Mouse (Mus musculus): ENCODE results near the gene Pou3f1.
"Not testable (repeated sequence)": the region's sequence is repeated elsewhere in the genome, so short reads cannot be mapped to it uniquely, and the experiment has no call there.

Gene Pou3f1

DNA sequence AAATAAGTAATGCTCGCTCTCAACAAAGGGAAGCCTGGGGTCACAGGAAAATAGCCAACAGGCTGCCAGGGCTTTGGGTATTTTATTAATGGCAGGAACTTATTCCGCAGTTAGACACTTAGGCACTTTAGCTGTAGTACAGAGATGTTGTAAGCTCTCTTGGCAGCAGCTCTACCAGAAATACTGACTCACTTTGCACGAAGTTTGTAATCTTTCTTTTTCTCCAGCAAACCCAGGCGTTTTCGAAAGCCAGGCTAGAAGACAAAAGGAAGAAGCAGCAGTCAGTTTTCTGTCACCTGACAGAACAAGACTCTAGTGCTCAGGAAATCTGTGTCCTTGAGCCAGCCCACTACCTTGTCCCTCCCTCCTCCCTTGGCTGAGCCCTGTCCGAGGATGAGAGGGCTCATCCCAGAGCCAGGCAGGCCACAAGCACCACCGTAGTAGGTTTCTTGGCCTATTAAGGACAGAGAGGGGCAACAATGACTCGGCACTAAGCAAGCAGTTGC lies 29.3 kb downstream of the Pou3f1 start:
- DNase-seq (ENCODE audit: extremely low spot score): no peak

DNA sequence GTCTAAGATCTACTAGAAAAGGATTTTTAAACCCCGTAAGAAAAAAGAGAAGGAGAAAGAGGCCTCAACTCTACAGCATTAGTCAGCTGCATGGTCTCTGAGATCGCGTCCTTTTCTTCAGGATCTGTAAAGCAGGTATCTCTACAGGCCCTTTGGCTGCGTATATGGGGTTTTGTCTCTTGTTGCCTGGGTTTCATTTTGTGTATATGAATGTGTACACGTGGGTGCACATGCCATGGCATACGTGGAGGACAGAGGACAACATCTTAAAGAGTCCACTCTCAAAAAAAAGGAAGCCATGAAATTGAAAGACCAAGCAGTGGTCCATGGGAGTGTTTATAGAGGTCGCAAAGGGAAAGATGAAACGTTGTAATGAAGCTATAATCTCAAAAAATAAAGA lies 34.8 kb downstream of the Pou3f1 start:
- no peak for DNase-seq (ENCODE audit: extremely low spot score)

DNA sequence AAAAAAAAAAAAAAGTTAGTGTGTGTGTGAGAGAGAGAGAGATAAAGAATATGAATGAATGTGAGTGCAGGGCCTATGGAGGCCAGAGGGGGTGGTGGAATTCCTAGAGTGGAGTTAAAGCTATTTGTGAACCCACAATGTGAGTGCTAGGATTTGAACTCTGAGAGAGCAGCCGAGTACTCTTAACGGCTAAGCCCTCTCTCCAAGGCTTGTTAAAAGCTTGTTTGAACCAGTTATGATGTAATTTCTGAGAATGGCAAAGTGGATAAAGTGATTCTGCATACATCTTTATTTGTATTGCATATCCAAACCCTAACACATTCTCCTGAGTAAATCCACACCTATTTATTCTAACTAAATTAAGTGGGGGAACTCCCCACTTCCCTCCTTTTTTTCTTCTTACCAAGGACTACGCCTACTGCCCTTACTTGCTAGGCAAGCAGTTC lies 35.8 kb downstream of the Pou3f1 start:
- DNase-seq (ENCODE audit: extremely low spot score): no peak

DNA sequence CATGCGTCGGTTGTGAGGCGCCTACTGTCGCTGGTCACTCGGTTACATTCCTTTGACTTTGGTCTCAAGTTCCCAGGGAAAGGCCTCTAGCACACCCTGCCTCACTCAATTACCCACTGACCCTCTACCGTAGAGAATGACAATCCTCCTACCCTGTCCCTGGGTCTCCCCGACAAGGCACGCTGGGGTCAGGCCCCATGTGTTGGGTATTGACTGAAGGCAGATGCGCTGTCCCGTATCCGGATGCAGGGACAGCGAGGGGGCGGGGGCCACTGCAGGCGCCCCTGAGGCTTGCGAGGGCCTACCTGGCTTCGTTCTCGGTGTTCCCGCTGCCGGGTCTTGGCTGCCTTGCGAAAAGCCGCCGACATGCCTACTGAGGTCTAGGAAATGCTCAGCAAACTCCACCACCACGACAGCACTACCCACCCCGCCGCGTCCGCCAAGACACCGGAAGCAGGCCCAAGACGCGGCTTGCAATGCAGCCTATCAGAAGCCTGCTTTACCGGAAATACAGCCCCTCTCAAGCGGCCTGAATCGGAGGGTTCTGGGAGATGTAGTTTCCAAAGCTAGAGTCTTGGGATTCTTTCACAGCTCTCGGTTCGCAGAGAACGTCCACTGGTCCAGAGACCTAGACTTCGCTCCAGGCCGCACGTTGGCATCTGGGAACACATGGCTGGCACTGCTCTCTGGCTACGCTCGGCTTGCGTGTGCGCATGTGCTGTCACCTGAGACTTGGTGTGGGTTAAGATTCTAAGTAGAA lies 36.7 kb downstream of the Pou3f1 start, which contains the start of gene Utp11:
Gene Utp11, minus strand, starts transcription at position 466 of the 760 bp plus-strand sequence.
- peak; percentile 84 for DNase-seq (ENCODE audit: extremely low spot score)

DNA sequence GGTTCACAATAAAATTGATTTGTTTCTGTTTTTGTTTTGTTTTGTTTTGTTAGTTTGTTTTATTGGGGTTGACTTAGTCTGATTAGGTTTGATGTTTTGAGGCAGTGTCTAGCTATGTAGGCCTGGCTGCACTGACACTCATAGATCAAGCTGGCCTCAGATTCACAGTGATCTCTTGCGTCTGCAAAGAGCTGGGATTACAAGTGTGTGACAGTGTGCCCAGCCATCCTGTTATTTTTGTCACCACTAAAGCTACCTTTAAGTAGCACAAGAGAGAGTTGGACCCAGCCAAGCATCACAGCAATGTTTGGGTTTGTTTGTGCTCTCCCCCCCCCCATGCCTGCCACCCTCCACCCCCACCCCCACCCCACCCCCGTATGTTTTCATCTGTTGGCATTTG lies 38.0 kb downstream of the Pou3f1 start:
- no peak for DNase-seq (ENCODE audit: extremely low spot score)

DNA sequence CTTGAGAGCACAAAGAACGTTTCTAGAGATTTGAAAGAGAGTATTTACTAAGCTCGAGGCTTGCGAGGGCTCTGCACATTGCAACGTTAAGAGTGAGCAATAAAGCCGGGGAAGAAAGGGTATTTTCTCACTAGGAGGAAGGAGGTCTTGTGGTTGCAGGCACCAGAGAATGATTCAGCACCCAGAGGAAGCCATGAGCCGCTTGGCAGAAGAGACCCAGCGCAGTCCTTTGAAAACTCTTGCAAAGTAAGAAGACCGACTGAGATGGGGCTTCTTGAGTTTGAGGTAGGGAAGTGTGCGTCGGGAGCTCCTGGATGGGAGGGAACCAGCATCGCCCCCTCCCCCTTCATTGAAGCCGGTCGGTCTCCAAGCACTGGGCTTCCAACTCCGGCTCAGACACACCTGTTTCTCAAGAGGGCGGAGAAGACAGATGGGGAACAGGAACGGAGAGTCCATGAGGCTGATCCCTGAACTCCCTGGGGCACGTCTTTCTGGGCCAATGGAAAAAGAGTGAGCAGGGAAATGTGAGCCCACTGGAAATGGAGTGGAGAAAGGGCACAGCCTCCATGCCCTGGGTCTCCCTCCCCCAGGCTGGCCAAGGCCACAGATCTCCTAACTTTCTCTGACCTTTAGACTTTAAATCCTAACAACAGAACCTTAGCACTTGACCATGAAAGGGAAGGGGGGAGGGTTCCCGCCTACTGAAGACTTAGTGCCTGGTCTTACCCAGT lies 39.3 kb downstream of the Pou3f1 start:
- no peak for DNase-seq (ENCODE audit: extremely low spot score)

DNA sequence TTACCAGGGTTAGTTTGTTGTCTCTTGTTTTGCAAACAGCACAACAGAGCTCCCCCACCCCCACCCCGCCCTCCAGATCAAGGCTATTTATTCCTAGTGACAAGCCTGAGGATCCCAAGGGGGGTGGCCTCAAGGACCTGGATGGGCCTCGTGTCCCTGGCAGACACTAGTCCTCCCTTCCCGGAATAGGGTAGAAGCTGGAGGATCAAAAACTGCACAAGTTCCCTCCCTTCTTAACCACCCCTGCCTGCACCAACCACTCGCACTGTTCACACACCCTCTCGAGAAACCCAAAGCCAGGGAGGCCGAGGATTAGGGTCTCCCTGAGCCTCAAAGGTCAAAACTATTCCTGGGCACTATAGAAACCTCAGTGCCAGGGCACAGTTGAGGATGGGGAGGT lies 43.2 kb downstream of the Pou3f1 start:
- peak; percentile 33 for DNase-seq (ENCODE audit: extremely low spot score)

DNA sequence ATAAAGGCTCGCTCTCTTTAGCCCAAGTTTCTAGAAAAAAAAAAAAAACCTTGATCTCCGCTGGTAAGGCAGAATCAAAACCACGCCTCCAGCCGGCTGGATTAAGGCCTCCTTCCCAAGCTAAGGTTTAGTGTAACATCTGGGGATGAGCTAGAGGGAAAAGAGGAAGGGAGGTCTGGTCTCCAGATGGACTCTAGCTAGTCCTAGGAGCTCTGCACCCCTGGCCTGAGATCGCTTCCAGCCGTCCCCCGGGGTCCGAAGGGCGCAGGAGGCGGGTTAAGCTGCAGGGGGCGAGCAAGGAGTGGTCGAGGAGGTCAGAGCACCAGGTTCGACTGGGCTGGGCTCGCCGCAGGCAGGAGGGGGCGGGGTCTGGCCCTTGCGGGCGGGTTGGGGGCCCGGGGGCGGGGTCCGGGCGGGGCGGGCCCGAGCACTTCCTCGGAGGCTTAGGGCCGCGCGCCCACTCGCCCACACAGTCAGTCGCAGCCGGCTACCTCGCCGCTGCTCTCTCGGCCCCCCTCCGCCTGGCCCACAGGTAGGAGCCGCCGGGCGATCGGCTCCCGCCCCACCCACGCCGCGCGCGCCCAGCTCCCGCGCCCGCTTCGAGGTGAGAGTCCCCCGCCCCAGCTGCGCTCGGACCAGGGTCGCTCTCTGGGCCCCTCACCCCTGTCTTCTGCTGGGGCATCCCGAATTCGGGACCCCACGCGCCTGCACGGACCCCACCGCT lies 43.8 kb downstream of the Pou3f1 start, which contains the start of gene Fhl3:
Gene Fhl3, plus strand, starts transcription at position 454 of the 724 bp plus-strand sequence.
- DNase-seq (ENCODE audit: extremely low spot score): peak; percentile 91

DNA sequence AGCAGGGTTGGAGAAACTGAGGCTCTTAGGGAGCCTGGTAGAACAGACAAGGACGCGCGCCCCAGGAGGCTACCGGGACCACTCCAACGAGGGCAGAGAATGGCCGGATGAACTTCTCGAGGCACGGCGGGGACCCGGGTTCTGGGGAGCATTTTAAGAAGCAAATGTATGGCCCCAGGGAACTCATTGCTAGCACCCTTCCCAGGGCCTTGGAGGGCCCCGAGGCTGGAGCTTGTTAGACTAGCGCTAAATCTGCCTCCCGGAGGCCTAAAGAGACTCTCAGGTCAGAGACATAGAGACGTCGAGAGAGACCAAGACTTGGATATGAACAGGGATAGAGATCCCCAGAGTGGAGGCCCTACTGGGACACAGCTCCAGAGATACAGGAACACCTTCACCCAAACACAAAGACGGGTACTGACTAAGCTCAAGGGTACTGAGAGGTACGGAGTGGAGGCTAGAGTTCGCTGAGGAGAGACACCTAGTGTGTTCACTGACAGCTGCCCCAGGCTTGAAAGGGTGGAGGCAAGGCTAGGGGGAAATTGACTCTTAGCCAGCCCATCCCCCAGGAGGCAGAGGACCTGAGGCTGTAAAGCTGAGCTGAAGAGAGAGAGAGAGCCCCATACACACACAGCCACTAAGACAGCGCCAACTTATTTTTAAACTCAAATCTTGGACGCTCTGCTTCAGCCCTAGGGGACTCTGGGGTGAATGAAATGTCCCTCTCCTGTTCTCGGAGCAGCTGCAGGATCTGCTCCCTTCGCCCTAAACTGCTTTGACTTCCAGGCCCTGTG lies 44.6 kb downstream of the Pou3f1 start:
- DNase-seq (ENCODE audit: extremely low spot score): peak; percentile 48

DNA sequence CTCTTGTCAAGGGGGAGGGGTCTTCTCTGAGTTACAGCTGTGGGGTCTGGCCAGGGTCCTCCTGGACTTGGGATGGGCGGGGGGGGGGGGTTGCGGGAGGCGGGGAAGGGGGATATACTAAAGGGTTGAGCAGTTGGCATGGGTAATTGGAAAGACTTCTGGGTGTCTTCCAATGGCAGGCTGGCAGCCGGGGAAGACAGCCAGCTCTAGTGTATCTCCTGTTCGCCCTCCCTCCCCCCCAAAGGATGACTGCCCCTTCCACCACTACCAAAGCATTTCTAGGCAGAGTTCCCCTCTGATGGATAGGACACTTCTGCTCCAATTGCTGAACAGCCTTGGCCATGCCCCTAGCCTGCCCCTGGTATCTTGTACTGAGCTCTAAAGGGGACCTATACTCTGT lies 45.3 kb downstream of the Pou3f1 start:
- no peak for DNase-seq (ENCODE audit: extremely low spot score)

DNA sequence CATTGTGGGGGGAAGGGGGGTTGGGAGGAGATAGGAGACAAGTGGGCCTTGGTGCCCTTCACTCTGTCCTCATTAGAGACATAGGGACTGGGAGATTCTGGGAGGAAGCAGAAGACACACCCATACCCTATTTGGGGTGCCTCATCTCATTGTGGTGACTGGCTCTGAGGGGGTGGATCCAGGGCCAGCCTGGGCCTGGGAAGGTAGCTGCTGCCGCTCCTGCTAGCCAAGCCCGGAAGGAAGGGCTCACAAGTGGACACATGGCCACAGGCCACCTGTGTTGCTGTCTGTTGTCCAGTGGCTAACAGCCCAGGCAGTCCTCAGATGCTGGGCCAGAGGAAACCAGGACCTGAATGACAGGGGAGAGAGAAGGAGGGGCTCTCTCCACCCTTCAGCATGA lies 46.8 kb downstream of the Pou3f1 start:
- peak; percentile 34 for DNase-seq (ENCODE audit: extremely low spot score)

DNA sequence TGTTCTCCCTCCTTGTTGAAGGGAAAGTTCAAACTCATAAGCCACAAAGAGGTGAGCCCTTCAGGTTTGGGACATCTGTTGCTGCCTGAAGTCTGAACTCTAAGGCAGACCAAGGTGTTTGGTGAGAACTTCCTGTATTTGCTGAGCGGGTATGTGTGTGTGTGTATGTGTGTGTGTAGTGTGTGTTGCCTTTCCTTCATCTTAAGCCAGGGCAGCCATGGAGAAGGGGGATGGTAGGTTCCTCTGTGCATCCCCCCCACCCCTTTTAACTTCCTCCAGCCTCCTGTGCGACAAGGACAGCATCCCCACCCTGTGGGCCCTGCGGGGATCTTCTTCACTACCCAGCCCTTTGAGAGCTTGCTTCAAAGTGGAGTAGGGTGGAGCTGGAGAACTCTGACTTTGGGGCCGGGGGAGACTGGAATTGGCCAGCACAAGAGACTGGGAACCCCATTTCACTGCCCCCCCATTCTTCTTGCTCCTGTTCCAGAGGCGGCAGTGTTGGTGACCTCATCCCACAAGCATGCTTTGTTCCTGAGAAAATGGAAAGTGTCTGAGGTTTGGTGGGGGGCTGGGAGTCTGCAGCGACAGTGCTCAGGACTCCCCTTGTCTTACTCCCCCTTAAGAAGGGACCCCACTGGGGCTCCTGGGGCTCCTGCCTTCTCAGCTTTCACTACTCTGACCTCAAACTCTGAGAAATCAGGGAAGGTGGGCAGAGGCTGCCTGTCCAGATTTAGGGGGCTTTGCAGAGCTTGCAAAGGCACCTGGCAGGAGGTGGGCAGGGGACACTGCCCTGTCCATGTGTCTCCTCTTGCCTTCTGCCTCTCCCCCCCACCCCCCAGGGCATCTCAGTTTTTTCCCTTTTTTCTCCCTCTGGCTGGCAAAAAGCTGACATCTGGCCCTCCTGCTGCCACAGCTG lies 47.5 kb downstream of the Pou3f1 start:
- DNase-seq (ENCODE audit: extremely low spot score): peak; percentile 48

DNA sequence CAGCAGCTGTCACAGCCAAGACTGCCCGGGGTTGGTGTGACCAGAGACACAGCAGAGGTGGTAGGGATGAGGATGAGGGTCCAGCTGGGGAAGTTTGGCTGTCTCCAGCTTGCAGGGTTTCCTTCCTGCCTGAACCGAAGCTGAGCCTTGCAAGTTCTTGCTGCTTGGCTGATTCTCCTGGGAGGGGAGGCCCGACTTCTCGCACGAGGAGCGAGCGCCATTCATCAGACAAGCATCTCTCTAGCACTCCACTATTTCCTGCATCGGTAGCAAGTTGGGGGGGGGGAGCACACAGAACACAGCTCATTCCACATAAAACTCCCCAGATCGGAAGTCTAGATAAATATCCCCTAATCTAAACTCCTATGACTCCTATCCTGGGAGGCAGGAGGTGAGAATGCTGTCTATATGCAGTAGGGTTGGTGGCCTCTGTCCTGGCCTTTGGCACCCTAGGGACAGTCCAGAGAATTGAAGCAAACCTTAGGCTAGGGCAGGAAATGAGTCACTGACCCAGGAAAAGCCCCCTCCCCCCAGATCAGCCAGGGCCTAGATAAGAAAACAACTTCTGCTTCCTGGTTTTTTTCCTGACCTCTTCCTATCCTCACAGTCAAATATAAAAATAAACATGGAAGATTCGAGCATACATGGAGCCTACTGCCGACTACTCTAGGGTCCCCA lies 48.3 kb downstream of the Pou3f1 start:
- DNase-seq (ENCODE audit: extremely low spot score): peak; percentile 42

DNA sequence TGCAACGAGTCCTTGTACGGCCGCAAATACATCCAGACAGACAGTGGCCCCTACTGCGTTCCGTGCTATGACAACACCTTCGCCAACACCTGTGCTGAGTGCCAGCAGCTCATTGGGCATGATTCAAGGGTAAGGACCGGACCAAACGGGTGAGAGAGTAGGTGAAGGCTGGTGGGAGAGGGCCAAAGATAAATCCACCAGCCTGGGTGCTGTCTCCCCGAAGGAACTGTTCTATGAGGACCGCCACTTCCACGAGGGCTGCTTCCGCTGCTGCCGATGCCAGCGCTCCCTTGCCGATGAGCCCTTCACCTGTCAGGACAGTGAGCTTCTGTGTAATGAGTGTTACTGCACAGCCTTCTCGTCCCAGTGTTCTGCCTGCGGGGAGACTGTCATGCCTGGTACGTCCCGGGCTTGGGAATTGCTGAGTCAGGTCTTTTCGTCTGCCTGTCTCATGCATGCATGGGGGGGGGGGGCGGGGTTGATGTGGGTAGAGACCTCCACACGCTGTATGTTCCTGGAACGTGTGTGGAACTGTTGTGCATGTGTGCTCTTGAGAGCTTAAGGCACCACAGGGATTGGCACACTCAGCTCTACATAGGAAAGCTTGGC lies 49.2 kb downstream of the Pou3f1 start:
- no peak for DNase-seq (ENCODE audit: extremely low spot score)

DNA sequence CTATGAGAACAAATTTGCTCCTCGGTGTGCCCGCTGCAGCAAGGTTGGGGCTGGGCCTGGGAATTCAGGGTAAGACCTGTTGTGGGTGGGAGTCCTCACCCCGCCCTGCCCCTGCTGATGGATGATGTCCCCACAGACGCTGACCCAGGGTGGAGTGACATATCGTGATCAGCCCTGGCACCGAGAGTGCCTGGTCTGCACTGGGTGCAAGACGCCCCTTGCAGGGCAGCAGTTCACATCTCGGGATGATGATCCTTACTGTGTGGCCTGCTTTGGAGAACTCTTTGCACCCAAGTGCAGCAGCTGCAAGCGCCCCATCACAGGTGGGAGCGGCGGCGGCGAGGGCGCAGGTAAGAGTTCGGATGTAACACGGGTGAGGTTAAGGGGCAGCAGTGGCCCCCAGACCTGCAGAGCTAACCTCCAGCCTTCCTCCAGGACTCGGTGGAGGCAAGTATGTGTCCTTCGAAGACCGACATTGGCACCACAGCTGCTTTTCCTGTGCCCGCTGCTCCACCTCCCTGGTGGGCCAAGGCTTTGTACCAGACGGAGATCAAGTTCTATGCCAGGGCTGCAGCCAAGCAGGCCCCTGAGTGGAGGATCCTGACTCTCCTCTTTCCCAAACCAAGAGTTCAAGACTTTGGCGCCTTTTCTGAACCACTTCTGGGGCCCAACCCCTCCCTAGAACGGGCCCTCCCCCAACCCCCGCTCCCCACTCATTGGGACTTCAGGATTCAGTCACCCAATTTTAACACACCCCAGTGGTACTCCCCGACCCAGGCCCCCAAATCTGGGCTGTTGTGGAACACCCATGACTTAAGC lies 51.0 kb downstream of the Pou3f1 start:
- DNase-seq (ENCODE audit: extremely low spot score): not testable (repeated sequence)

DNA sequence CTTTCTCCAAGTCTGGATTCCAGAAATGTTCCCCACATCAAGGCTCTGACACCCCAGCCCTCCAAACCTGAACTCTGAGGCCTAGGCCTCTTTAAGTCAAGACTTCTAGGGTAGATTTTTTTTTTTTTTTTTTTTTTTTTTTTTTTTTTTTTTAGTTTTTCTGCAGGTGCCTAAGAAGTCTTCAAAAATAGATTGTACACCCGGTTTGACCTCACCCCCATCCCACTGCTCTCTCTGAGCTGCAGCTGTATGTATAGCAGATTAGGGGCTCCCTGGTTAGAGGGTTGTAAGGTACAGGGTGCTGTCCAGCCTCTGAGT lies 51.6 kb downstream of the Pou3f1 start:
- DNase-seq (ENCODE audit: extremely low spot score): not testable (repeated sequence)

DNA sequence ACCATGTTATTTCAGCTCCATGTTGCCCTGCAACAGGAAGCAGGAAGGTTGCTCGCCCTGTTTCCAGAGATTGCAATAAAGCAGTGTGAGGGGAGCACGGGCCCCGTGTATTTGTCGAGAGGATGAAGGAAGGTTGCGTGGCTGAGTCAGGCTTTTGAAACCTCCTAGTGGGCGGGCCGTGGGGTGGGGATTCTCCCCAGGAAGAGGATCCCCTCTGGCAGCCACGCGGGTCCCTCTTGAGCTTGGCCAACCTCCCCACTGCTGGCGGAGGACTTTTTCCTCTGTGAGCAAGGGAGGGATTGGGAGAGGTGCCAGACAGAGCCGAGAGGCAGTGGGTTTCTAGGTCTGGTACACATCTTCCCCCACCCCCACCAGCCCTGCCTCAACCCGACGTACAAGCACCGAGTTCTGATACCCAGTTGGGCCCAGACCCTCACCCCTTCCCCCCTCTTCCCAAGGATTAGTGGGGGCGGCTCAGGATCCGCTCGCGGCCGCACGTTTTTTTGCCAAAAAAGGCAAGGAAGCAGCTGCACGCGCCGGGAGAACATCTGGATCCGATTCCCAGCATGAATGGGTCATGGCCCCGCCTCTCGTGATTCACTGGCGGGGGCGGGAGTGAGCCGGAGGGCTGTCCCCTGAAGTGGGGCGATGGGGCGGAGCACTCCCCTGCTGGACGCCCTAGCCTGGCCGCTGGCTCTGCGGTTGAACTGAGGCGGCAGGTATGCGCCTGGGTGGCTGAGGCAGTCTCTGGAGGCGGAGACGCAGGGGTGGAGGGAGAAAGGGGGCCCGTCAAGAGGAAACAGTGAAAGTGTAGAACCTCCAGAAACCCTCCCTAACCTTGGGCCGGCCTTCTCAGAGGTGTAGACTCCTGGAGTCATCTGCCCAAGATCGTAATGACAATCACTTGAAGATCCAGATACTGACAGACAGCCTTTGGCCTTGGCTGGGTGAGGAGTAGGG lies 52.2 kb downstream of the Pou3f1 start:
- peak; percentile 94 for DNase-seq (ENCODE audit: extremely low spot score)
